Mouse (Mus musculus): ENCODE data around the gene Rnf167. TPM values are rescaled to one million over a fixed set of nuclear protein-coding genes. Genes with fewer than 3 reads are reported as not detected.

The Rnf167 gene
- polyA plus RNA-seq, 1 experiment = 9.0 TPM

DNA sequence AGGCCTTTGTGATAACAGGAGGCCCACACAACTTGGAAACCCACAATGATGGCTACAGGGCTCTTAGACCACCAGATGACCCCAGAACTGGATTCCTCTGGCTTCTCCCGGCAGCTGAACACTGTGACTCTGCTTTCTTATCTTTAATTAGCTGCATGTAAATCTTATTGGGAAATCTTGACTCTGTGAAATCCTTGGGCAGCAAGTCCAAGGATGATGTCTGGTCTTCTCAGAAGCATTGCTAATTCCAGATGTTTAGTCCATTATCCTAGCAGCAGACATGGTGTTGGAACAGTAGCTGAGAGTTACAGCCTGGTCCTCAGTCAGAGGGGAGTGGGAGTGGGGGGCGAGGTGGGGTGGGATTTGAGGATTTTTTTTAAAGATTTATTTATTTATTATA is 18.6 kb upstream of the Rnf167 start:
- no peaks in the 10 kb centered on the region for H3K36me3 ChIP-seq (ENCODE audit: control insufficient read depth, insufficient read depth)
- no peak overlapping the region for H3K4me3 ChIP-seq (ENCODE audit: insufficient read depth, poor library complexity, severe bottlenecking)
- H3K27me3 ChIP-seq (ENCODE audit: control insufficient read depth, insufficient read depth, insufficient read length) = no peaks in the 10 kb centered on the region
- H3K79me3 ChIP-seq (ENCODE audit: low read depth) = no peaks in the 10 kb centered on the region
- H3K79me2 ChIP-seq (ENCODE audit: control insufficient read depth, insufficient read depth) = no peaks in the 10 kb centered on the region
- H3ac ChIP-seq (ENCODE audit: control insufficient read depth, insufficient read length, low read depth) = no peak overlapping the region
- TF ChIP-seq CEBPB (IDR thresholded peaks at IDR 0.05; ENCODE audit: low read depth) (no peak), CTCF (IDR thresholded peaks at IDR 0.05; ENCODE audit: control insufficient read depth, insufficient read depth, insufficient read length) (no peak), MYOG (IDR thresholded peaks at IDR 0.05; ENCODE audit: control insufficient read depth, extremely low read depth, insufficient read length) (no peak), FOSL1 (IDR thresholded peaks at IDR 0.05; ENCODE audit: insufficient read depth, low read length, poor library complexity, severe bottlenecking) (no peak), USF1 (IDR thresholded peaks at IDR 0.05; ENCODE audit: low read depth) (no peak), MYOD1 (IDR thresholded peaks at IDR 0.05; ENCODE audit: control insufficient read depth, insufficient read length, low read depth) (no peak), MAX (IDR thresholded peaks at IDR 0.05) (no peak)

DNA sequence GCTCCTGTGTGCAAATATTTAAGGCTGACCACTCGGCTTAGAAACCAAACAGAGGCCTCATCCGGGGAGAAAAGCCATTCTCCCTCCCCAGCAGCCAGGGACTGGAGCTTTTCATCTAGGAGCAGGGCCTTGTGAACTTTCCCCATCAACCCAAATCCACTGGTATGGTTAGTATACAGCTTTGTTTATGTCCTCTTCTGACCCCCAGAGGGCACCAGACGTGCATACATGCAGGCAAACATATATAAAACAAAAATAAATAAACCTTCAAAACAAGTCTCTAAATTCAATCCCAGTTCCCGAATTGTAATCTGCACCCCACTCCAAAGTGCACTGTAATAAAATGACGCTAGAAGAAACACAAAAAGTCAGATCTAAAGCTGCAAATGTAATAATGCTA is 17.5 kb upstream of the Rnf167 start:
- Histone ChIP-seq H3ac (ENCODE audit: control insufficient read depth, insufficient read length, low read depth) (no peak overlapping the region), H3K4me3 (ENCODE audit: insufficient read depth, poor library complexity, severe bottlenecking) (no peak overlapping the region), H3K27me3 (ENCODE audit: control insufficient read depth, insufficient read depth, insufficient read length) (no peaks in the 10 kb centered on the region), H3K79me3 (ENCODE audit: low read depth) (no peaks in the 10 kb centered on the region), H3K79me2 (ENCODE audit: control insufficient read depth, insufficient read depth) (no peaks in the 10 kb centered on the region), H3K36me3 (ENCODE audit: control insufficient read depth, insufficient read depth) (no peaks in the 10 kb centered on the region)
- TF ChIP-seq MYOD1 (IDR thresholded peaks at IDR 0.05; ENCODE audit: control insufficient read depth, insufficient read length, low read depth) = no peak
- peak; percentile 18 for TF ChIP-seq CTCF (IDR thresholded peaks at IDR 0.05; ENCODE audit: control insufficient read depth, insufficient read depth, insufficient read length)

DNA sequence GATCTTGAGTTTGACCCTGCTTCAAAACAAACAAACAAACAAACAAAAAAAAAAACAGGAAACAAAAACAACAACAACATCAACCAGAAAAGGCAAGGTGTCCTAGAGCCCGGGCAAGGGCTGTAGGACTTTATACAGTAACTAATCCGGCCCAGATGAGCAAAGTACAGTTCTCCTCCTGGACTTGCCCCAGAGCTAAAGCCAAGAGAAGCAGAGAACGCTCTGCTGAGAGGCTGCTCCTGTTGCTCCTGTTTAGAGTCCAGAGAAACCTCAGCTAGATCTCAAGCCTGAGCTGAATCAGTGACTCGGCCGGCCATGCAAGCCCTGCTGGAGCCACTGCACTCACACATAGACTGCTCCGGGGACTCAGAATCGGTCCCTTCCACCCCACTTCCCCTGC is 16.9 kb upstream of the Rnf167 start:
- no peak for TF ChIP-seq CTCF (IDR thresholded peaks at IDR 0.05; ENCODE audit: control insufficient read depth, insufficient read depth, insufficient read length)
- no peak for TF ChIP-seq MAX (IDR thresholded peaks at IDR 0.05)
- no peaks in the 10 kb centered on the region for H3K79me3 ChIP-seq (ENCODE audit: low read depth)
- no peaks in the 10 kb centered on the region for H3K36me3 ChIP-seq (ENCODE audit: control insufficient read depth, insufficient read depth)
- H3K27me3 ChIP-seq (ENCODE audit: control insufficient read depth, insufficient read depth, insufficient read length) = no peaks in the 10 kb centered on the region
- H3ac ChIP-seq (ENCODE audit: control insufficient read depth, insufficient read length, low read depth) = no peak overlapping the region
- no peak overlapping the region for H3K4me3 ChIP-seq (ENCODE audit: insufficient read depth, poor library complexity, severe bottlenecking)
- H3K79me2 ChIP-seq (ENCODE audit: control insufficient read depth, insufficient read depth) = no peaks in the 10 kb centered on the region

DNA sequence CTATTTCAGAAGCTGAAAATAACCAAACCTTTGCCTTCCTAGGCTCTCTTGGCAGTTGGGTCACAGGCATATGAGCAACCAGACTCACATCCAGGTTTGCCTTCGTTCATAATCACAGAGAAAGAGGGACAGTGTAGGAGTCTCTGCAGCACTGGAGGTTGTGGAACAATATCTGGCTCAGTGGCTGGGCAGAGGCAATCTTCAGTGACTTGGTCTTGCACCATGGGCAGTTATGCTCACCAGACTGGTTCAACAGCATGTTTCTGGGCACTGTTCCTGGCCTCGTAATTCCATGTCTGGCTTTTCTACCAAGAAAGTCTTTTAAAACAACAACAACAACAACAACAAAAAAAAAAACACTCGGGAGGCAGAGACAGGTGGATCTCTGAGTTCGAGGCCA is 11.4 kb upstream of the Rnf167 start:
- Histone ChIP-seq H3K79me2 (ENCODE audit: control insufficient read depth, insufficient read depth) (no peaks in the 10 kb centered on the region), H3K27me3 (ENCODE audit: control insufficient read depth, insufficient read depth, insufficient read length) (no peaks in the 10 kb centered on the region), H3ac (ENCODE audit: control insufficient read depth, insufficient read length, low read depth) (no peak overlapping the region), H3K36me3 (ENCODE audit: control insufficient read depth, insufficient read depth) (no peaks in the 10 kb centered on the region), H3K4me3 (ENCODE audit: insufficient read depth, poor library complexity, severe bottlenecking) (no peak overlapping the region), H3K79me3 (ENCODE audit: low read depth) (no peaks in the 10 kb centered on the region)
- TF ChIP-seq CEBPB (IDR thresholded peaks at IDR 0.05; ENCODE audit: low read depth) (no peak), MYOG (IDR thresholded peaks at IDR 0.05; ENCODE audit: control insufficient read depth, extremely low read depth, insufficient read length) (no peak), MYOD1 (IDR thresholded peaks at IDR 0.05; ENCODE audit: control insufficient read depth, insufficient read length, low read depth) (no peak), FOSL1 (IDR thresholded peaks at IDR 0.05; ENCODE audit: insufficient read depth, low read length, poor library complexity, severe bottlenecking) (no peak), MAX (IDR thresholded peaks at IDR 0.05) (no peak), CTCF (IDR thresholded peaks at IDR 0.05; ENCODE audit: control insufficient read depth, insufficient read depth, insufficient read length) (no peak)

DNA sequence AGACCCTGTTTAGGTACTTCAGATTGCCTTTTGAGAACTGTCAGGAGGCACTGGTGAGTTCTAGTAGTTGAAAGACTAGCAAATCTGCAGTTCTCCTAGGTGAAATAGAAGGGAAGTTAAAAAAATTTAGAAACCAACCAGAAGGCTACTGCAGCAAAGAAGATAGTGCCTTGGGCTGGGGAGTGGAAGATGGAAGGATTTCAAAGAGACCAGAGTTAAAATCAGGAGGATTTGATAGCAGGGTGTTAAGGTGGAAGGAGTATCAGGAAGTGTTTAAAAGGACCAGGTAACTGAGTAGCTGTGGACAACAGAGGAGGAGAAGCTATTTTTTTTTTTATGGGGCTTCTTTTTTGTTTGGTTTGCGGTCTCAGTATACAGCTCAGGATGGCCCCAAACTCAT is 9.3 kb upstream of the Rnf167 start:
- Histone ChIP-seq H3K79me3 (ENCODE audit: low read depth) (no peaks in the 10 kb centered on the region), H3ac (ENCODE audit: control insufficient read depth, insufficient read length, low read depth) (no peak overlapping the region), H3K4me3 (ENCODE audit: insufficient read depth, poor library complexity, severe bottlenecking) (no peak overlapping the region), H3K27me3 (ENCODE audit: control insufficient read depth, insufficient read depth, insufficient read length) (no peaks in the 10 kb centered on the region), H3K36me3 (ENCODE audit: control insufficient read depth, insufficient read depth) (no peaks in the 10 kb centered on the region), H3K79me2 (ENCODE audit: control insufficient read depth, insufficient read depth) (no peaks in the 10 kb centered on the region)
- TF ChIP-seq CEBPB (IDR thresholded peaks at IDR 0.05; ENCODE audit: low read depth) (no peak), USF1 (IDR thresholded peaks at IDR 0.05; ENCODE audit: low read depth) (no peak), MYOG (IDR thresholded peaks at IDR 0.05; ENCODE audit: control insufficient read depth, extremely low read depth, insufficient read length) (no peak), FOSL1 (IDR thresholded peaks at IDR 0.05; ENCODE audit: insufficient read depth, low read length, poor library complexity, severe bottlenecking) (no peak), MAX (IDR thresholded peaks at IDR 0.05) (no peak), MYOD1 (IDR thresholded peaks at IDR 0.05; ENCODE audit: control insufficient read depth, insufficient read length, low read depth) (no peak), CTCF (IDR thresholded peaks at IDR 0.05; ENCODE audit: control insufficient read depth, insufficient read depth, insufficient read length) (no peak)

DNA sequence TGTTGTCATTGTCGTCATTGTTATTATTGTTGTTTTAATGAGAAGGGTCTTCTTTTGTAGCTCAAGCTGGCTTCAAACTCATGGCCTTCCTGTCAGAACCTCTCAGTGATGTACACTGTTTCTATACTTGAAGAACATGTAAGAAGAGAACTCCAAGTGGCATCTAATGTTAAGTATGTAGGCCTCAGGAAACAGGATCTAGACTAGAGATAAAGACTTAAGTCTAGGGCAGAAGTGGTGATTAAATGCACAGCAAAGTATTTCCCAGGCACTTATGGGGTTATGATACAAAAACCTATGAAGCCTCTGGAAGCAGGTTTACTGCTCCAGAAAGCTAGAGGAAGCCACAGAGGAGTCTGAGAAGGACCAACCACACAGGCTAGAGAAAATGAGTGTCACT is 8.7 kb upstream of the Rnf167 start:
- Histone ChIP-seq H3ac (ENCODE audit: control insufficient read depth, insufficient read length, low read depth) (no peak overlapping the region), H3K27me3 (ENCODE audit: control insufficient read depth, insufficient read depth, insufficient read length) (no peaks in the 10 kb centered on the region), H3K4me3 (ENCODE audit: insufficient read depth, poor library complexity, severe bottlenecking) (no peak overlapping the region), H3K36me3 (ENCODE audit: control insufficient read depth, insufficient read depth) (peaks cover 2% of the 10 kb centered on the region), H3K79me2 (ENCODE audit: control insufficient read depth, insufficient read depth) (no peaks in the 10 kb centered on the region), H3K79me3 (ENCODE audit: low read depth) (no peaks in the 10 kb centered on the region)
- no peak for TF ChIP-seq MYOG (IDR thresholded peaks at IDR 0.05; ENCODE audit: control insufficient read depth, extremely low read depth, insufficient read length)
- no peak for TF ChIP-seq MAX (IDR thresholded peaks at IDR 0.05)
- no peak for TF ChIP-seq CEBPB (IDR thresholded peaks at IDR 0.05; ENCODE audit: low read depth)
- TF ChIP-seq MYOD1 (IDR thresholded peaks at IDR 0.05; ENCODE audit: control insufficient read depth, insufficient read length, low read depth) = no peak
- TF ChIP-seq FOSL1 (IDR thresholded peaks at IDR 0.05; ENCODE audit: insufficient read depth, low read length, poor library complexity, severe bottlenecking) = no peak
- no peak for TF ChIP-seq USF1 (IDR thresholded peaks at IDR 0.05; ENCODE audit: low read depth)
- TF ChIP-seq CTCF (IDR thresholded peaks at IDR 0.05; ENCODE audit: control insufficient read depth, insufficient read depth, insufficient read length) = no peak
